Mouse (Mus musculus) MEL (cell line): ENCODE data around the gene H2al2a. TPM values are rescaled to one million over a fixed set of nuclear protein-coding genes. Genes with fewer than 3 reads are reported as not detected.
A peak's percentile ranks its signal among the peaks of the same experiment; 100 is the strongest.

Source experiments
- DNase-seq: peaks from one replicate; pipeline ENCODE4 v3.0.0; 2011; ENCODE audit warnings: low read depth, low spot score
- H3K27ac ChIP-seq: 2 replicates; pipeline ENCODE4 v1.5.1; 2012; ENCODE audit warnings: low read depth, mild to moderate bottlenecking, control low read depth, low read length, moderate library complexity; ENCODE audit not compliant: control insufficient read depth
- H3K27me3 ChIP-seq, 2 experiments: fragments of 150-350 bp in 1 of 2; sonication (generic) in 1 of 2; 2 replicates each; pipeline ENCODE4 v1.6.1; 2012; ENCODE audit warnings: low read length in 2 of 2, mild to moderate bottlenecking in 2 of 2, improper control_type of control experiment in 1 of 2, moderate library complexity in 1 of 2; ENCODE audit not compliant: insufficient read depth in 2 of 2, control insufficient read depth in 1 of 2
- H3K36me3 ChIP-seq, 2 experiments: 2 replicates each; pipeline ENCODE4 v1.6.1; 2012 to 2014; ENCODE audit warnings: low read length in 2 of 2, improper control_type of control experiment in 1 of 2, inconsistent platforms in 1 of 2, mild to moderate bottlenecking in 1 of 2; ENCODE audit not compliant: insufficient read depth in 2 of 2, control insufficient read depth in 1 of 2
- H3K4me1 ChIP-seq, 2 experiments: fragments of 150-350 bp in 1 of 2; sonication (generic) in 1 of 2; 2 replicates each; pipeline ENCODE4 v1.6.1; 2012; ENCODE audit warnings: low read length in 2 of 2, improper control_type of control experiment in 1 of 2, mild to moderate bottlenecking in 1 of 2; ENCODE audit not compliant: insufficient read depth in 2 of 2, control insufficient read depth in 1 of 2
- H3K4me3 ChIP-seq, 2 experiments: fragments of 150-350 bp in 1 of 2; sonication (generic) in 1 of 2; 2 replicates each; pipeline ENCODE4 v1.5.1; 2012; ENCODE audit warnings: low read depth in 2 of 2, low read length in 2 of 2, mild to moderate bottlenecking in 2 of 2, moderate library complexity in 2 of 2, control low read depth in 1 of 2, improper control_type of control experiment in 1 of 2; ENCODE audit not compliant: control insufficient read depth in 1 of 2, insufficient read depth in 1 of 2
- H3K79me2 ChIP-seq: 2 replicates; pipeline ENCODE4 v1.6.1; 2012; ENCODE audit warnings: mild to moderate bottlenecking, low read length, moderate library complexity; ENCODE audit not compliant: control insufficient read depth, poor library complexity, insufficient read depth
- H3K9ac ChIP-seq: 2 replicates; pipeline ENCODE4 v1.6.1; 2012; ENCODE audit warnings: low read depth, mild to moderate bottlenecking, control low read depth, low read length, moderate library complexity; ENCODE audit not compliant: control insufficient read depth, poor library complexity, severe bottlenecking
- H3K9me3 ChIP-seq: fragments of 150-350 bp; sonication (generic); replicated peaks from 2 replicates; pipeline ENCODE4 v1.6.1; 2012; ENCODE audit warnings: mild to moderate bottlenecking, low read length, improper control_type of control experiment, moderate library complexity; ENCODE audit not compliant: insufficient read depth
- CTCF ChIP-seq, 3 experiments: IDR thresholded peaks in 2 of 3; conservative IDR thresholded peaks in 1 of 3; 2 replicates each; pipeline ENCODE4 v1.5.1; 2011 to 2012; ENCODE audit warnings: low read length in 3 of 3, low read depth in 2 of 3, mild to moderate bottlenecking in 2 of 3, improper control_type of control experiment in 1 of 3, inconsistent platforms in 1 of 3, mixed read lengths in 1 of 3, moderate library complexity in 1 of 3; ENCODE audit not compliant: control insufficient read depth in 1 of 3, insufficient read depth in 1 of 3, poor library complexity in 1 of 3, severe bottlenecking in 1 of 3
- E2F4 ChIP-seq: IDR thresholded peaks from 2 replicates; pipeline ENCODE4 v1.6.1; 2011; ENCODE audit warnings: low read depth, low read length, improper control_type of control experiment, borderline replicate concordance
- ELF1 ChIP-seq: IDR thresholded peaks from 2 replicates; pipeline ENCODE4 v1.6.1; 2014; ENCODE audit warnings: low read depth, mild to moderate bottlenecking, inconsistent platforms, low read length, improper control_type of control experiment, moderate library complexity
- EP300 ChIP-seq, 2 experiments: IDR thresholded peaks; 2 replicates each; pipeline ENCODE4 v1.6.1; 2011; ENCODE audit warnings: improper control_type of control experiment in 2 of 2, low read length in 2 of 2, low read depth in 1 of 2, mild to moderate bottlenecking in 1 of 2
- HCFC1 ChIP-seq: IDR thresholded peaks from 2 replicates; pipeline ENCODE4 v1.6.1; 2012; ENCODE audit warnings: low read depth, mild to moderate bottlenecking, inconsistent platforms, low read length, improper control_type of control experiment, moderate library complexity
- MAFK ChIP-seq: IDR thresholded peaks from 2 replicates; pipeline ENCODE4 v1.6.1; 2011; ENCODE audit warnings: low read depth, mild to moderate bottlenecking, low read length, improper control_type of control experiment, borderline replicate concordance
- MAX ChIP-seq: IDR thresholded peaks from 2 replicates; pipeline ENCODE4 v1.6.1; 2011; ENCODE audit warnings: low read length, improper control_type of control experiment
- MEF2A ChIP-seq: IDR thresholded peaks from 2 replicates; pipeline ENCODE4 v1.6.1; 2014; ENCODE audit warnings: low read depth, mild to moderate bottlenecking, inconsistent platforms, low read length, improper control_type of control experiment; ENCODE audit not compliant: poor library complexity, insufficient replicate concordance, severe bottlenecking; ENCODE audit errors: extremely low read depth
- MYB ChIP-seq: IDR thresholded peaks from 2 replicates; pipeline ENCODE4 v1.6.1; 2011; ENCODE audit warnings: mild to moderate bottlenecking, low read depth, low read length, improper control_type of control experiment
- NRF1 ChIP-seq: IDR thresholded peaks from 2 replicates; pipeline ENCODE4 v1.6.1; 2014; ENCODE audit warnings: low read depth, mild to moderate bottlenecking, inconsistent platforms, low read length, improper control_type of control experiment, moderate library complexity; ENCODE audit not compliant: poor library complexity, insufficient read depth, severe bottlenecking
- POLR2A ChIP-seq, 2 experiments: IDR thresholded peaks; 2 replicates each; pipeline ENCODE4 v1.6.1; 2011 to 2012; ENCODE audit warnings: low read length in 2 of 2, mild to moderate bottlenecking in 2 of 2, control low read depth in 1 of 2, improper control_type of control experiment in 1 of 2, low read depth in 1 of 2, moderate library complexity in 1 of 2; ENCODE audit not compliant: control insufficient read depth in 1 of 2, insufficient read depth in 1 of 2, poor library complexity in 1 of 2
- RAD21 ChIP-seq: IDR thresholded peaks from 2 replicates; pipeline ENCODE4 v1.6.1; 2011; ENCODE audit warnings: mild to moderate bottlenecking, low read depth, low read length, improper control_type of control experiment
- RCOR1 ChIP-seq: IDR thresholded peaks from 2 replicates; pipeline ENCODE4 v1.6.1; 2012; ENCODE audit warnings: low read depth, mild to moderate bottlenecking, inconsistent platforms, low read length, improper control_type of control experiment
- SIN3A ChIP-seq: IDR thresholded peaks from 2 replicates; pipeline ENCODE4 v1.6.1; 2012; ENCODE audit warnings: low read length, improper control_type of control experiment, inconsistent platforms
- TBP ChIP-seq: IDR thresholded peaks from 2 replicates; pipeline ENCODE4 v1.8.0; 2011; ENCODE audit warnings: low read depth, low read length, improper control_type of control experiment
- TCF12 ChIP-seq: IDR thresholded peaks from 2 replicates; pipeline ENCODE4 v1.6.1; 2014; ENCODE audit warnings: low read depth, mild to moderate bottlenecking, inconsistent platforms, low read length, improper control_type of control experiment, moderate library complexity
- USF1 ChIP-seq: IDR thresholded peaks from 2 replicates; pipeline ENCODE4 v1.6.1; 2014; ENCODE audit warnings: low read depth, mild to moderate bottlenecking, inconsistent platforms, low read length, improper control_type of control experiment, moderate library complexity
- USF2 ChIP-seq, 2 experiments: IDR thresholded peaks; 2 replicates each; pipeline ENCODE4 v1.6.1; 2011 to 2012; ENCODE audit warnings: improper control_type of control experiment in 2 of 2, low read length in 2 of 2, borderline replicate concordance in 1 of 2, inconsistent platforms in 1 of 2, low read depth in 1 of 2, mild to moderate bottlenecking in 1 of 2; ENCODE audit not compliant: insufficient read depth in 1 of 2
- ZNF384 ChIP-seq: IDR thresholded peaks from 2 replicates; pipeline ENCODE4 v1.6.1; 2012; ENCODE audit warnings: low read depth, mild to moderate bottlenecking, inconsistent platforms, low read length, improper control_type of control experiment
- polyA plus RNA-seq, 2 experiments: library from polyadenylated mRNA; stranded (reverse) in 1 of 2; unstranded in 1 of 2; fragments of >175 nt in 1 of 2; fragments of >200 nt in 1 of 2; gene quantifications; 2 replicates each; pipeline versions ENCODE4 v1.2.1 to v1.2.4; 2012; ENCODE audit warnings: low replicate concordance in 2 of 2, low read depth in 1 of 2; ENCODE audit not compliant: insufficient read length in 2 of 2, insufficient read depth in 1 of 2, missing spikeins in 1 of 2
- total RNA-seq: library from RNA; depleted of rRNA; stranded (reverse); fragments of 300-350 nt; gene quantifications from 2 replicates; pipeline ENCODE4 v1.2.3, GENCODE M21; 2012

H2al2a gene
- total and polyA plus RNA-seq, 3 experiments = not detected

GRCm38 (mm10) chr2:18029656-18030055, 32.9 kb upstream of the H2al2a start:
- TF ChIP-seq E2F4 (no peak), POLR2A (IDR thresholded peaks at IDR 0.05; ENCODE audit: control insufficient read depth in 1 of 2, insufficient read depth in 1 of 2, low read depth in 1 of 2, low read length in 2 of 2, poor library complexity in 1 of 2) (no peak)
- peaks cover 0 to 5% of the 10 kb centered on the region in 2 experiments; a peak in 1 of 4 replicates for H3K4me1 ChIP-seq
- H3K4me3 ChIP-seq = no peak overlapping the region
- H3K27me3 ChIP-seq = peaks cover 6 to 15% of the 10 kb centered on the region in 2 experiments
- no peaks in the 10 kb centered on the region for H3K79me2 ChIP-seq
- no peak for DNase-seq
- H3K9me3 ChIP-seq = no peaks in the 10 kb centered on the region
- no peak overlapping the region for H3K9ac ChIP-seq
- H3K36me3 ChIP-seq = no peaks in the 10 kb centered on the region
- no peak overlapping the region for H3K27ac ChIP-seq

- Histone ChIP-seq H3K4me1 (peaks cover 0 to 5% of the 10 kb centered on the region in 2 experiments; a peak in 1 of 4 replicates), H3K36me3 (no peaks in the 10 kb centered on the region), H3K27ac (no peak overlapping the region), H3K4me3 (peak overlapping the region; percentile 56 to 74), H3K9me3 (no peaks in the 10 kb centered on the region), H3K9ac (peak overlapping the region; percentile 74), H3K79me2 (no peaks in the 10 kb centered on the region), H3K27me3 (peaks cover 5 to 8% of the 10 kb centered on the region in 2 experiments)
- peak; percentile 71 for DNase-seq
- TF ChIP-seq CTCF (IDR thresholded peaks at IDR 0.05 in 2 of 3, conservative IDR thresholded peaks at IDR 0.05 in 1 of 3; ENCODE audit: control insufficient read depth in 1 of 3, insufficient read depth in 1 of 3, low read depth in 2 of 3, low read length in 3 of 3, poor library complexity in 1 of 3, severe bottlenecking in 1 of 3) (no peak), MYB (no peak), EP300 (IDR thresholded peaks at IDR 0.05; ENCODE audit: low read depth in 1 of 2, low read length in 2 of 2) (no peak), HCFC1 (0 out of 2 replicates have a peak, but pooled peaks have one; percentile 9), RCOR1 (0 out of 2 replicates have a peak, but pooled peaks have one; percentile 7), TCF12 (0 out of 2 replicates have a peak, but pooled peaks have one; percentile 3), MAX (peak; percentile 33; the same call in 1 of the 2 replicates), ZNF384 (no peak), TBP (no peak), NRF1 (no peak), ELF1 (no peak), USF1 (no peak), MAFK (no peak), RAD21 (no peak), MEF2A (no peak), SIN3A (peak; percentile 31; the same call in 1 of the 2 replicates), POLR2A (IDR thresholded peaks at IDR 0.05; ENCODE audit: control insufficient read depth in 1 of 2, insufficient read depth in 1 of 2, low read depth in 1 of 2, low read length in 2 of 2, poor library complexity in 1 of 2) (peak in 1 of 2 experiments; percentile 29; a peak in 1 of 4 replicates), USF2 (IDR thresholded peaks at IDR 0.05; ENCODE audit: borderline replicate concordance in 1 of 2, insufficient read depth in 1 of 2, low read depth in 1 of 2, low read length in 2 of 2) (no peak)
These were observed 31.6 kb upstream of the H2al2a start for GRCm38 (mm10) chr2:18028140-18029021.
